Mouse (Mus musculus): ENCODE measurements around the gene Zfp428. TPM values are rescaled to one million over a fixed set of nuclear protein-coding genes. Genes with fewer than 3 reads are reported as not detected.
A peak's percentile ranks its signal among the peaks of the same experiment; 100 is the strongest.

Gene Zfp428
- polyA plus RNA-seq, 2 experiments, result 2.3 to 4.0 TPM

- Histone ChIP-seq H3K4me2 (ENCODE audit: low read depth) (no peak overlapping the region), H3K9me3 (ENCODE audit: control insufficient read depth, low read length) (no peaks in the 10 kb centered on the region), H3K4me1 (replicated peaks; ENCODE audit: control insufficient read depth in 2 of 2, insufficient read depth in 2 of 2, low read length in 1 of 2) (no peaks in the 10 kb centered on the region), H3K9ac (replicated peaks) (no peak overlapping the region), H3K4me3 (ENCODE audit: insufficient read depth in 1 of 2, low read depth in 2 of 2, low read length in 2 of 2) (no peak overlapping the region), H3K27ac (no peak overlapping the region), H3K27me3 (ENCODE audit: control insufficient read depth, insufficient read depth, low read length) (peaks cover 24% of the 10 kb centered on the region), H3K36me3 (replicated peaks; ENCODE audit: control insufficient read depth, insufficient read depth, low read depth) (no peaks in the 10 kb centered on the region)
- 49% methylated on average over 9 of the region's 9 CpGs for WGBS (ENCODE audit: insufficient replicate concordance)
- ATAC-seq (ENCODE audit: insufficient read depth), result no peak
- DNase-seq (ENCODE audit: low read depth in 3 of 3, low spot score in 3 of 3), result no peak
- TF ChIP-seq EP300 (IDR thresholded peaks at IDR 0.05; ENCODE audit: low read depth) (no peak), CTCF (IDR thresholded peaks at IDR 0.05; ENCODE audit: low read depth) (no peak)
Observed at GRCm38 (mm10) chr7:24486654-24487130, 20.1 kb upstream of the Zfp428 start.

GRCm38 (mm10) chr7:24487403-24487802, 19.4 kb upstream of the Zfp428 start:
- Histone ChIP-seq H3K36me3 (replicated peaks; ENCODE audit: control insufficient read depth, insufficient read depth, low read depth) (no peaks in the 10 kb centered on the region), H3K4me3 (ENCODE audit: insufficient read depth in 1 of 2, low read depth in 2 of 2, low read length in 2 of 2) (no peak overlapping the region), H3K27me3 (ENCODE audit: control insufficient read depth, insufficient read depth, low read length) (peaks cover 17% of the 10 kb centered on the region), H3K4me1 (replicated peaks; ENCODE audit: control insufficient read depth in 2 of 2, insufficient read depth in 2 of 2, low read length in 1 of 2) (no peaks in the 10 kb centered on the region), H3K4me2 (ENCODE audit: low read depth) (no peak overlapping the region), H3K27ac (no peak overlapping the region), H3K9ac (replicated peaks) (no peak overlapping the region), H3K9me3 (ENCODE audit: control insufficient read depth, low read length) (no peaks in the 10 kb centered on the region)
- DNase-seq (ENCODE audit: low read depth in 3 of 3, low spot score in 3 of 3), result no peak
- no peak for ATAC-seq (ENCODE audit: insufficient read depth)
- WGBS (ENCODE audit: insufficient replicate concordance), result 31% methylated on average over 3 of the region's 3 CpGs
- TF ChIP-seq CTCF (IDR thresholded peaks at IDR 0.05; ENCODE audit: low read depth), result no peak
- no peak for TF ChIP-seq EP300 (IDR thresholded peaks at IDR 0.05; ENCODE audit: low read depth)

GRCm38 (mm10) chr7:24488303-24488702, 18.5 kb upstream of the Zfp428 start:
- no peak overlapping the region for H3K27ac ChIP-seq
- H3K9me3 ChIP-seq (ENCODE audit: control insufficient read depth, low read length), result no peaks in the 10 kb centered on the region
- DNase-seq (ENCODE audit: low read depth in 3 of 3, low spot score in 3 of 3) (no peak), ATAC-seq (ENCODE audit: insufficient read depth) (no peak)
- 63% methylated on average over 8 of the region's 8 CpGs for WGBS (ENCODE audit: insufficient replicate concordance)
- no peak overlapping the region for H3K4me2 ChIP-seq (ENCODE audit: low read depth)
- H3K4me1 ChIP-seq (replicated peaks; ENCODE audit: control insufficient read depth in 2 of 2, insufficient read depth in 2 of 2, low read length in 1 of 2), result no peaks in the 10 kb centered on the region
- H3K36me3 ChIP-seq (replicated peaks; ENCODE audit: control insufficient read depth, insufficient read depth, low read depth), result no peaks in the 10 kb centered on the region
- no peak overlapping the region for H3K9ac ChIP-seq (replicated peaks)
- no peak overlapping the region for H3K4me3 ChIP-seq (ENCODE audit: insufficient read depth in 1 of 2, low read depth in 2 of 2, low read length in 2 of 2)
- H3K27me3 ChIP-seq (ENCODE audit: control insufficient read depth, insufficient read depth, low read length), result peaks cover 9% of the 10 kb centered on the region
- TF ChIP-seq CTCF (IDR thresholded peaks at IDR 0.05; ENCODE audit: low read depth), result no peak
- TF ChIP-seq EP300 (IDR thresholded peaks at IDR 0.05; ENCODE audit: low read depth), result no peak

- peaks cover 41% of the 10 kb centered on the region for H3K27me3 ChIP-seq (ENCODE audit: control insufficient read depth, insufficient read depth, low read length)
- H3K9me3 ChIP-seq (ENCODE audit: control insufficient read depth, low read length), result no peaks in the 10 kb centered on the region
- WGBS (ENCODE audit: insufficient replicate concordance), result 11% methylated on average over 43 of the region's 43 CpGs
- 0 out of 4 replicates have a peak, but pooled peaks cover 0 to 4% of the 10 kb centered on the region in 2 experiments for H3K4me1 ChIP-seq (replicated peaks; ENCODE audit: control insufficient read depth in 2 of 2, insufficient read depth in 2 of 2, low read length in 1 of 2)
- H3K9ac ChIP-seq (replicated peaks), result no peak overlapping the region
- no peak for TF ChIP-seq CTCF (IDR thresholded peaks at IDR 0.05; ENCODE audit: low read depth)
- TF ChIP-seq EP300 (IDR thresholded peaks at IDR 0.05; ENCODE audit: low read depth), result no peak
- ATAC-seq (ENCODE audit: insufficient read depth) (no peak), DNase-seq (ENCODE audit: low read depth in 3 of 3, low spot score in 3 of 3) (no peak)
- H3K4me2 ChIP-seq (ENCODE audit: low read depth), result peak overlapping the region; percentile 20
- no peaks in the 10 kb centered on the region for H3K36me3 ChIP-seq (replicated peaks; ENCODE audit: control insufficient read depth, insufficient read depth, low read depth)
- H3K27ac ChIP-seq, result no peak overlapping the region
- no peak overlapping the region for H3K4me3 ChIP-seq (ENCODE audit: insufficient read depth in 1 of 2, low read depth in 2 of 2, low read length in 2 of 2)
Observed at GRCm38 (mm10) chr7:24499856-24500577, 6.8 kb upstream of the Zfp428 start.

GRCm38 (mm10) chr7:24500929-24501328, 5.9 kb upstream of the Zfp428 start:
- TF ChIP-seq CTCF (IDR thresholded peaks at IDR 0.05; ENCODE audit: low read depth) (peak; percentile 64), EP300 (IDR thresholded peaks at IDR 0.05; ENCODE audit: low read depth) (no peak)
- no peak overlapping the region for H3K9ac ChIP-seq (replicated peaks)
- no peak overlapping the region for H3K4me2 ChIP-seq (ENCODE audit: low read depth)
- H3K27ac ChIP-seq, result no peak overlapping the region
- H3K27me3 ChIP-seq (ENCODE audit: control insufficient read depth, insufficient read depth, low read length), result peaks cover 41% of the 10 kb centered on the region
- H3K9me3 ChIP-seq (ENCODE audit: control insufficient read depth, low read length), result no peaks in the 10 kb centered on the region
- no peaks in the 10 kb centered on the region for H3K36me3 ChIP-seq (replicated peaks; ENCODE audit: control insufficient read depth, insufficient read depth, low read depth)
- 0 out of 4 replicates have a peak, but pooled peaks cover 0 to 4% of the 10 kb centered on the region in 2 experiments for H3K4me1 ChIP-seq (replicated peaks; ENCODE audit: control insufficient read depth in 2 of 2, insufficient read depth in 2 of 2, low read length in 1 of 2)
- DNase-seq (ENCODE audit: low read depth in 3 of 3, low spot score in 3 of 3), result peak in 2 of 3 experiments; percentile 24 to 33
- H3K4me3 ChIP-seq (ENCODE audit: insufficient read depth in 1 of 2, low read depth in 2 of 2, low read length in 2 of 2), result no peak overlapping the region
- no peak for ATAC-seq (ENCODE audit: insufficient read depth)
- WGBS (ENCODE audit: insufficient replicate concordance), result 14% methylated on average over 7 of the region's 7 CpGs
